Mouse (Mus musculus) ovary, postnatal 10 days (tissue): ENCODE results near the gene Gpr37l1.
"Not testable (repeated sequence)": the region's sequence is repeated elsewhere in the genome, so short reads cannot be mapped to it uniquely, and the experiment has no call there.

ENCODE experiments used
- DNase-seq: peaks from one replicate; pipeline ENCODE4 v3.0.0; 2022; ENCODE audit warnings: low spot score

Gene Gpr37l1

DNA sequence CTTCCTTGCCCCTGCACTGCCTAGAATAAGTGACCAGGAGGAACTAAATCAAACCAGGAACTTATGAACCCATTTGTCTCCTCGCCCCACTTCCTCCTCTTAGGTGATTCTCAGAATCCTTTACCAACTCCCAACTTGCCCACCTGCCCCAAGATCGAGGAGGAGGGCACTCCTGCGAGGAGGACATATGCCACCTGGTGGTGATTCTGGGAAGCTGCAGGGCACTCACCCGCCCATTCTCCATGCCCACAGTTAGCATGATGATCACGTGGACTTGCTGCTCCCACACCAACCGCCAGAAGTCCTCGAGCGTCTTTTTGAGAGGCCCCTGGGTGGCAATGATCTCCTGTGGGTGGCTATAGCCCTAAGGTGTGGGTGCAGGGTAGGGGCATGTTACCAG, 54.8 kb downstream of the Gpr37l1 start:
- DNase-seq, result no peak

DNA sequence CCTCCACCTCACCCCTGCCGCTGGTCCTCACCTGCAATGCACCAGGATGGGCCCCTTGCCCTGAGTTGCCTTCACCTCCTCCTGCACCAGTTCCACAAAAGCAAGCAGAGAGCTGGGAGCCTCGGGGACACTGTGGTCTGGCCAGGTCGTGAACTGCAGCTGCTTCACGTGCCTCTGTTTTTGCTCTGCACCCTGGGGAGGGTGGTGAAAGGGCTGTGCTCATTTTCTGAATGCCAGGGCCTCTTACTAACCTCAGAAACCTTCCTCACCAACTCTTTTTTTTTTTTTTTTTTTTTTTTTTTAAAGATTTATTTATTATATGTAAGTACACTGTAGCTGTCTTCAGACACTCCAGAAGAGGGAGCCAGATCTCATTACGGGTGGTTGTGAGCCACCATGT, 56.2 kb downstream of the Gpr37l1 start:
- not testable (repeated sequence) for DNase-seq
